Mouse (Mus musculus) embryonic stem cell, embryonic (primary cell): Measurements from ENCODE around the gene Lrrc29.

ENCODE experiments used
- CTCF ChIA-PET, 4 experiments: fragments of 300-600 bp in 2 of 4; fragments of 350-600 bp in 2 of 4; sonication (Branson Sonifier 250); formaldehyde crosslinking; loops; one replicate each; lab custom pipeline; 2022; ENCODE audit warnings: inconsistent platforms in 2 of 4; lab: Charles Lee
- POLR2A ChIA-PET, 4 experiments: fragments of 300-600 bp in 2 of 4; fragments of 350-600 bp in 2 of 4; sonication (Branson Sonifier 250); formaldehyde crosslinking; loops; one replicate each; lab custom pipeline; 2022; ENCODE audit warnings: antibody characterized with exemption in 4 of 4, inconsistent platforms in 1 of 4; lab: Charles Lee

Gene Lrrc29

DNA sequence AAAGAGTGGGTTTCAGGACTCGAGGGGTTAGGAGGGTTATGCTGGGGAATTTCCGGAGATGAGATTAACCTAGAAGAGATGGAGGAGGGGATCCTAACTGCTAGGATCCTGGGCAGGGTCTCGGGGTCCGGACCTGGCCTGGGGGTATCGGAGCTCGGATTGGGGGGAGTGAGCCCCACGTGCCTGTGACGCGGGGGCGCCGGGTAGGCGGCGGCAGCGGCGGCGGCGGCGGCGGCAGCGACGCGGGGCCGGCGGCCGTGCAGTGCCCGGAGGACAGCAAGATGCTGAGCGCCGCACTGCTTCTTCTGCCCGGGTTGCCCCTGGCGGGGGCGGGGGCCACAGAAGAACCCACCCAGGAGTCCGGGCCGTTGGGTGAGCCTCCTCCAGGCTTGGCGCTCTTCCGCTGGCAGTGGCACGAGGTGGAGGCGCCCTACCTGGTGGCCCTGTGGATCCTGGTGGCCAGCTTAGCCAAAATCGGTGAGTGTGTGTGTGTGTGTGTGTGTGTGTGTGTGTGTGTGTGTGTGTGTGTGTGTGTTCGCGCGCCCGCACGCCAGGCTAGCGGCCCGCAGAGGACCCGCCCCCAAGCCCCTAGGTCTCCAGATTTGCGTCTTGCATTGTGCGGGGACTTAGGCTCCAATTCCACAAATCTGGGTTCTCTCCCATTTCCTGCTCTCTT, 23.2 kb upstream of the Lrrc29 start:
- POLR2A ChIA-PET = interaction anchor here in 3 of 4 experiments (0.6 to 4.4 kb wide), 30 partner anchors 10 to 1183 kb away, joined by 3 to 32 read pairs (median 4); partner anchors contain the start of genes E2f4 (in 2 of the 3), Tppp3 (in 2 of the 3), 4931428F04Rik (in 1 of the 3) and Lrrc29 (in 1 of the 3)
- CTCF ChIA-PET = interaction anchor here (0.7 to 4.3 kb wide), 17 partner anchors 10 to 401 kb away, joined by 3 to 17 read pairs (median 7); partner anchors contain the start of genes 4931428F04Rik (in 1 of the 4), B3gnt9 (in 1 of the 4) and Tppp3 (in 1 of the 4)

DNA sequence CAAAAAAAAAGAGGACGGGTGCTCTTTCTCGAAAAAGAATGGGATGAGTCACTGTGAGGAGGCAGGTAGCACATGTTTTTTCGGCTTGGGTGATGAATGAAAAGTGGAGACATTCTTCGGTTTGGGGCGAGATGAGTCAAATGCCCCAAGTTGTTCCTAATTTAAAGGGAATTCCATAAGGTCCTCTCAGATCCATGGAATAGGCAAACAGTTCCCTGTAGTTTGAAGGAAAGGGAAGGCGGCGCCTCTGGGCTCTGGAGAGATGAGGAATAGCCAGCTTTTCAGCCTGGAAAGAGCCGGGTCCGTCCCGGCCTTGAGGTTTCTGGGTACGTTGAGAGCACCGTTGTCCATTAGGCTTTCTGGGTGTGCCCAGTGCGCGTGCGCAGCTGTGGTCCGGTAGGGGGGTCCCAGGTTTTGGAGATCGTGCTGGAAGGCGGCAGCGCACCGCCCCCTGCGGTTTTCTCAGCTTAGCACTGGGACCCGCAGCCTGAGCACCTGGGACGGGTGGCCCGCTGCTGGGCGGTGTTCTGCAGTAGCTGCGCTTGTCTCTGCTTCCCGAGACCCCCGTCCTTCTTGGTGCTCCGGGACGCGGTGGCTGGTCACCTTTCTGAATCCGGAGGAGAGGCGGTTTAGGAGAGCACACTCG, 22.5 kb upstream of the Lrrc29 start, which contains the start of gene Slc9a5:
Slc9a5 (plus strand) TSS at position 394 of the 646 bp plus-strand sequence.
- CTCF ChIA-PET = interaction anchor here (0.5 to 4.3 kb wide), 28 partner anchors 9 to 746 kb away, joined by 3 to 17 read pairs (median 5); partner anchors contain the start of genes 4931428F04Rik (in 2 of the 4), Tppp3 (in 2 of the 4) and B3gnt9 (in 1 of the 4)

DNA sequence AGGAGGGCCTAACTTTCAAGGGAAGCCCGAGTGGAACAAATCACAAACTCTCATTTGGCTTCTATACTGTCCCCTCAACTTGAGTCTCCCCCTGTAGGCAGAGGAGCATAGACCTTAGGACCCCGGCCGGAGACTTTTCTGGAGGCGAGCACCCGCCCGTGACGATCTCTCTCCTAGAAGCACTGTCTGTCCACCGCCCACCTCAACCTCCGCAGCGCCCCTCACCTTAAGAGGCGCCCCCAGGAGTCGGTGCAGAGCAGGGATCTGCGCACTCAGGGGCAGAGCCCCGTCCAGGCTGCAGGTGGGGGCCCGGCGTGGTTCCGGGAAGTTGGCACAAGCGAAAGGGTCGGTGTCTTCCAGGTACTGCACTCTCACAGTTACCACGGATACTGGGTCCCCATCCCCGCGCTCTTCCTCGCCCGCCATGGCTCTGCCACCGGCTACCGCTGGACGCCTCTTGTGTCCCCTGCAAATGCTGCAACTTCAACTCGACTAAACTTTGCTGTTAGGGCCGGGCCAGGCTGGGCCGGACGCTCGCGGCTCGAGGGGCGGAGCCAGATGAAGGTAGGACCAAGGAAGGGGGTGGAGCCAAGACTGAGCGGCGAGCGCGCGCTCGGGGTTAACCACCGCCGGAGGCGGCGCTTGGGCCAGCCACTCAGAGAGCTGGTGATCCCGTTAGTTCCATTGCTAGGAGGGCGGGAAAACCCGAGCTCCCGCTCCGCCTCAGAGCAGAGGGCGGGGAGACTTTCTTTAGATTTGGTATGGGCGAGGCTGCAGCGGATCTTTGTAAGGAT, 21.5 kb upstream of the Lrrc29 start, which contains the start of gene Fhod1:
Fhod1 (minus strand) TSS at position 526 of the 794 bp plus-strand sequence.
- POLR2A ChIA-PET = interaction anchor here in 3 of 4 experiments (0.5 to 4.4 kb wide), 62 partner anchors 8 to 1617 kb away, joined by 3 to 32 read pairs (median 4); partner anchors contain the start of genes Tppp3 (in 2 of the 3), 4931428F04Rik (in 1 of the 3), Acd (in 1 of the 3) and B3gnt9 (in 1 of the 3)
- CTCF ChIA-PET = interaction anchor here (0.5 to 4.3 kb wide), 33 partner anchors 8 to 745 kb away, joined by 3 to 17 read pairs (median 5); partner anchors contain the start of genes 4931428F04Rik (in 2 of the 4), B3gnt9 (in 1 of the 4) and Tppp3 (in 1 of the 4)

More for the DNA sequence above, 22.5 kb upstream of the Lrrc29 start, which contains the start of gene Slc9a5:
- POLR2A ChIA-PET = interaction anchor here in 3 of 4 experiments (0.6 to 4.4 kb wide), 55 partner anchors 9 to 511 kb away, joined by 3 to 32 read pairs (median 4); partner anchors contain the start of genes Tppp3 (in 2 of the 3), 4931428F04Rik (in 1 of the 3), Acd (in 1 of the 3) and B3gnt9 (in 1 of the 3)

DNA sequence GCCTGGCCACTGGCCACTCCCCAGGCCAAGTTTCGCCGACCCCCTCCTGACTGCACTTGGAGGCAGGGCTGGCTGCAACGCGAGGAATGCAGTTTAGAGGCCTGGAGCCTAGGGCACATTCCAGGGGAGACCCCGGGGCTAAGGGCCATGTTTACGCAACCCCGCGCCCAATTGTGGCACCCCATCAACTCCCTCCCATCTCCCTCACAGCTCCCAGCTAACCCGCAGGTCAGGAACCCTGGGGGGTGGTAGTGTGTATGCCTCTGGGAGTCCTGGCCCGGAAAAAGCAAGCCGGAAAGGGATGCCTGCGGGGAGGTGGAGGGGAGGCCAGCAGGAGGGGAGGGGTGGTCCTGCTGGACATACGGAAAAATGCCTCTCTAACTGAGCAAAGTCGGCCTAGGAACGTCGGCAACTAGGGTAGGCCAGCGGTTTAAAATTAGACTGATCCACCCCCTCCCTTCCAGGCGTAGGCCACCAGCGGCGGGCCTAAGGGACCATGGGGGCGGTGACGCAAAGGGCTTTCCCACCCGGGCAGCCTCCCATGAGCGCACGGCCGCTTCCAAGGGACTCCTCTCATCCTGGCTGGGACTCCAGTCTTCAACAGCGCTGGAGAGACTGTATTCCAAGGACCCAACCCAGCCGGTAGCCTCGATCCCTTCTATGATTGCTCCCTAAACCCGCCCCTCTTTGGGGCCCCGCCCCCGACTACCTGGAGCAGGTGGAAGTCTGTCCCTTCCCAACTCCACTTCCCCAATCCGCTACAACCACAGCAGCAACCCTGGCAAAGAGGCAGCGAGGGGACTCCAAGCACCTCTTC, 20.7 kb upstream of the Lrrc29 start:
- POLR2A ChIA-PET = interaction anchor here in 1 of 4 experiments (0.6 kb wide), 1 partner anchor 707 kb away, joined by 4 read pairs; no protein-coding TSS in a partner anchor
- CTCF ChIA-PET = interaction anchor here in 1 of 4 experiments (0.5 kb wide), 1 partner anchor 111 kb away, joined by 3 read pairs; no protein-coding TSS in a partner anchor

DNA sequence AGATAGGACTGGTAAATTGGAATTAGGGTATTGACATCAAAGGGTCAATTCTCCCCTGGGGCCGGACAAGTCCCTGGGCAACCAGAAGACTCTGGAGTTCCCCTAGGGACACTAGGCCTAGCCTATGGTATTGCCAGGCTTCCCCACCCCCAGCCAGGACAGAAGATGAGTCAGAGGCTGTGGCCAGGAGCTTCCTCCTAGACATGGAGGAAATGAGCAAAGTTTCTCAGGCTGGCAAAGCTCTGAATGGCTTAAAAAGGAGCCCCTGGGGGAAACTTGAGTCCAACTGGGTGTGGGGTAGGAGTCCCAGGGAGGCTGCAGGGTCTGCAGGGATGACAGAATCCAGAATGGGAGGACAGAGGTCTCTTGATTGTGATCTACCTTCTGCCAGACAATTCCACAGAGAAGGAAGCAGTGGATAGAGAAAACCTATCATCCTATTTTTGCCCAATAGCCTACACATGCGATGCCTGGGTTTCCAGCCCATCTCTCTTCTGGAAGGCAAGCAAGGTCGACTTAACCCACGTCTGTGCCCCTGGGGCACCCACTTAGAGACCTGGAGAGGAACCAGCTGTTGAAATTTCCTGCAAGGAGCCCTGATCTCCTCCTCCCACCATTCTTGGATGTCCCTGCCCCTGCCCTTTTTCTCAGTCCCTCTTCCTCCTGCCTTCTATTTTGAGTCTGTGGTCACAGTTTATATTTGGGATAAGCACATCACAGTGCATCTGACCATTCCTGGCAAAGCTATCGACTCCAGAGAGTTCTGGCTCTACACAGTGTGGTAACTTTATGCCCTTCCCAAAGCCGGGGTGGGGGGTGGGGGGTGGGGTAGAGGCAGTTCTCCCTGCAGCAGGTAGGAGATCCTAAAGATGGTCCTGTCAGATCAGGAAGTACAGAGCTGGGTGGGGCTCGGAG, 19.2 kb upstream of the Lrrc29 start:
- POLR2A ChIA-PET = interaction anchor here in 2 of 4 experiments (0.6 to 1.5 kb wide), 3 partner anchors 10 to 24 kb away, joined by 3 to 5 read pairs (median 3); no protein-coding TSS in a partner anchor
- CTCF ChIA-PET = interaction anchor here in 1 of 4 experiments (0.9 kb wide), 1 partner anchor 86 kb away, joined by 3 read pairs; no protein-coding TSS in a partner anchor

DNA sequence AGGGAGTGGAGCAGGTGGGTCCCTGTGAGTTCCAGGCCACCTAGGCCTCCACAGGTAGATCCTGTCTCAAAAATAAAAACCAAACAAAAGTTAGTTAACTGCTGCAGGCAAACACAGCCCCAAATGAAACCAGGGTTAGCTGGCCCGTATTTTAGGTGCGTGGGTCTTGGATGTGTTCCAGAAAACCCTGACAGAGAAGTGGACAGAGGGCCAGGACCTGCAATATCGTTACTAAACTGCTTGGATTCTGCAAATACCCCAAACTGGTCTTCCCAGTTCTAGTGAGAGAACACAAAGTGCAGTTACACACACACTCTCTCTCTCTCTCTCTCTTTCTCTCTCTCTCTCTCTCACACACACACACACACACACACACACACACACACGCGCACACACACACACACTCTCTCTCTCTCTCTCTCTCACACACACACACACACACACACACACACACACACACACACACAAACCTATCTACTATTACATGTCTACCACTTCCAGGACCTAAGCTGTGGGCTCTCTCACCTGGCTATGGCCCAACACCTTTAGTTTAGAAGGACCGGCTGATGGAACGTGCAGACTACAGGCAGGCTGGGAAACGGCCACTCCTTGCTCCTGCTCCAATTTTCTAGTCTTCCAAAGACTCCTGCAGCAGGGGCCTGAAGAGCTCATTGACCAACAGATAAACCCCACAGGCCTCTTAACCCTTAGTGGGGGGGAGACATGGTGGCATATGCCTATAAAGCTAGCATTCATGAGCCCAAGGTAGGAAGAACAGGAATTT, 17.9 kb upstream of the Lrrc29 start:
- ChIA-PET POLR2A (interaction anchor here in 2 of 4 experiments (1.3 to 1.4 kb wide), 2 partner anchors 16 kb away, joined by 3 to 4 read pairs; no protein-coding TSS in a partner anchor), CTCF (interaction anchor here in 1 of 4 experiments (0.6 kb wide), 1 partner anchor 82 kb away, joined by 3 read pairs; no protein-coding TSS in a partner anchor)

DNA sequence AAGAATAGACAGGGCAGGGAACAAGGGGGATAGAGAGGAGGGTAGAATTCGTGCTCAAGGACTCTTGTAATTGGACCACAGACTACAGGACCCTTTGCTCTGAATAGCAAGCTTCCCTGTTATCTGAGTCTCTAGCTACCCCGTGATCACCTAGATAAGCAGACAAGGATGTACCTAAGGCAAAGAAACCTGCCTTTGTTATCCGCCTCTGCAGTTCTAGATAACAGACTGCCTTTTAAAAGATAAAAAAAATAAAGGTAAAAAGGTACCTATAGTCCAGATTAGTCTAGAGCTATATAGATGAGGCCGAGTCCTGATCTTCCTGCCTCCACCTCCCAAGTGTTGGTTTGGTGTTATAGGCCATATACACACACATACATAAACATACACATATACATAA, 16.7 kb upstream of the Lrrc29 start:
- ChIA-PET CTCF (interaction anchor here in 1 of 4 experiments (0.6 kb wide), 1 partner anchor 18 kb away, joined by 4 read pairs; no protein-coding TSS in a partner anchor), POLR2A (interaction anchor here in 3 of 4 experiments (0.6 to 1.3 kb wide), 4 partner anchors 10 to 47 kb away, joined by 3 to 4 read pairs (median 4); partner anchors contain the start of gene Exoc3l (in 1 of the 3))

DNA sequence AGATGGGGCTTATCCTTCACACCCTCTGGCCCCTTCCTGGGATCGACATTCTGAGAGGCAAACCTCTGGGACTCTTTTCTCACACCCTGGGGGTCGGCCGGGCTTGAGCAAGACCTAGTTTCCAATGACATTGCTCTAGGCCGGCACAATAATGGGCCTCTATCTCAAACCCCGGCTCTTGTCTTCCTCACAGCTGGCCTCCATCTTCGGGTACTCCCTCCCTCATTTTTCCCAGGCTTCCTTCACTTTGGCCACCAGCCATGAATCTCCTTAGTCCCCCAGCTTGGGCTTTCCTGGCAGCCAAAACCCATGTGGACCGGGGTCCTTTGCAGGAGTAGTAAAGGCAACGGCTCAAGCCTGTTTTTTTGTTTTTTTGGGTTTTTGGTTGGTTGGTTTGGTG, 15.3 kb upstream of the Lrrc29 start:
- POLR2A ChIA-PET = interaction anchor here in 2 of 4 experiments (0.6 to 1.0 kb wide), 4 partner anchors 15 to 140 kb away, joined by 3 to 5 read pairs (median 3); partner anchors contain the start of genes Lrrc29 (in 1 of the 2), Nol3 (in 1 of the 2) and Tmem208 (in 1 of the 2)
- CTCF ChIA-PET = no interaction called here

DNA sequence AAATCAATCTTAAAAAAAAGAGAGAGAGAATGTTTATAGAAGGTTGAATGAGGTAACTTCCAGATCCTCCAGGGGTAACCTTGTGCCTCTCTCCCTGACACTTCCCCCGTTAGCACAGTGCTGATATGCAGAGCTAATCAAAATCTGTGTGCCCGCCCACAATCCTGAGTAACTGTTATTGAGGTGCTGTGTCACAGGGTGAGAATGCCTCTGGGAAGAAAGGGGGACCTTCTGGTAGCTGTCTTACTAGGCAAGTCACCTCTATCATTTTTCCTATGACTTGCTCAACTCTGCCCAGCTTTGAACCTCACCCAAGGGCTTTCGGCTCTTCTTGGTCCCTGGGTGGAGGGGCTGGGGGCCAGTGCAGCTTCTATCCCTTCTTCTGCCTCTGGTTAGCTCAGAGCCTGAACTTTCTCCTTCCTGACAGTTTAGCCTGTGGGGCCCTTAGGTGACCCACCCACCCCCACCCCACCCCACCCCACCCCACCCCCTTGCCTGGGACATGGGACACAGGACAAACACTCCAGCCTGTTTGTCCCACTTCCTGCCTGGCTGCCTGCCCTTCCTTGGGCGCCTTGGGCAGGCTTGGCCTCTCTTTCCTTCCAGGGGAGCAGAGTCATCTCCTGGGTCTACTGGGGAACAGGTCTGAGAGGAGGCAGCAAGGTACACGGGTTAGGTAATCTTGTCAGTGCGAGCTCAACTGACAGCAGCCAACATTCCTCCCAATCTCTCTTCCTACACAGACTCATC, 14.0 kb upstream of the Lrrc29 start:
- POLR2A ChIA-PET = interaction anchor here in 3 of 4 experiments (0.6 to 4.1 kb wide), 7 partner anchors 8 to 349 kb away, joined by 3 to 32 read pairs (median 3); partner anchors contain the start of genes Fhod1 (in 2 of the 3), E2f4 (in 1 of the 3) and Slc9a5 (in 1 of the 3)
- CTCF ChIA-PET = interaction anchor here in 2 of 4 experiments (0.6 to 1.3 kb wide), 3 partner anchors 8 to 108 kb away, joined by 3 to 7 read pairs (median 4); partner anchors contain the start of gene Fhod1 (in 1 of the 2)

DNA sequence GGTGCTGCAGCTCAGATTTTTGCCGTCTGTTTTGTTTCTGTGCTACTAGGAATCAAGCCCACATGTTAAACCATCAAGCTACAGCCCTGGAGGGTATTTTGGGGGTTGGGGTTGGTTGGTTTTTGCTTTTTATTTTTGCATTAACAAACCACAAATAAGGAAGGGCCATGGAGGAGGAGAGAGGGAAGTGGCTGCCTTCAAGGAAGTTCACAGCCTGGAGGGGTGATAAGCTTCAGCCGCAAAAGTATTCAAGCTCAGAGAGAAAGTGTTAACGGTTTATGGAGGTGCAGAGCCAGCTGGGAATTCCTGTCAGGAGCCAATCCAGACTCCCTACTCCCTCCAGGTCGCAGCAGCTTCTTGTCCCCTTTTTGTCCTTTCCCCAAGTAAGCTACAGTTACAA, 12.9 kb upstream of the Lrrc29 start:
- CTCF ChIA-PET = interaction anchor here in 1 of 4 experiments (1.0 to 1.3 kb wide), 2 partner anchors 9 to 31 kb away, joined by 3 to 4 read pairs; partner anchors contain the start of gene Fhod1
- POLR2A ChIA-PET = interaction anchor here (0.5 to 4.1 kb wide), 9 partner anchors 9 to 132 kb away, joined by 3 to 32 read pairs (median 4); partner anchors contain the start of genes Fhod1 (in 3 of the 4), Lrrc29 (in 2 of the 4), Tmem208 (in 2 of the 4) and E2f4 (in 1 of the 4)

DNA sequence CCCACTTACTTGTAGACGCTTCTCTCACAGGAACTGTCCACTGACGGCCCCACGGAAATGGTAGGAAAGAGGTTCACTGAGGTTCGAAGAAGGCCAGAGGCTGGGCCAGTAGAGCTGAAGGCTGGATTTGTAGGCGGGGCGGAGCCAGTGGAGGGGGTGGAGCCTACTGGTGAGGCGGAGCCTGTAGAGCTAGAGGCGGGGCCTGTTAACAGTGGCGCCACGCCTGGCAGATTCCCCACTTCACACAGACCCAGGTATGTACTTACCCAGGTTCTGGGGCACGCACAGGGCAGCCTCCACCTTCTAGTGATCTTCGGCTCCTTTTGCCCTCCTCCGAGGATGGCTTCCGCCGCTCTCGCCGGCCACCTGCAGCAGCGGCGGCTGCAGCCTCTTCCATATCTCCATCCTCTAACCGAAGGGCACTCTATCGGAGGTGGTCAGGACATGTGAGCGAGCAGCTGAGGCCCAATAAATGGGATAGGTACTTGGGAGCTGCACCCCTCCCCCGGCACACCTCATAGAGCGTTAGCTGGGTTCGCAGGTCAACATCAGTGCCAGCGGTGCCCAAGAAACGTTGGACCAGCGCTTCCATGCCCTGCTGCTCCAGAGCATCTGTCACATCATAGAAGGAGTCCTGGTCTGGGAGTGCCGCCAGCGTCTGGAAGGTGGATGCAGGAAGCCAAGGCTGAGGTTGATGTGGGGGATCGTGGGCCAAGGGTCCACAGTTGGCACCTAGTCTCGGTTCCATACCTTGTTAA, 10.5 kb upstream of the Lrrc29 start:
- CTCF ChIA-PET = interaction anchor here in 3 of 4 experiments (0.5 to 2.1 kb wide), 13 partner anchors 10 to 1712 kb away, joined by 3 to 14 read pairs (median 4); partner anchors contain the start of genes Fhod1 (in 1 of the 3), Pdf (in 1 of the 3), Slc9a5 (in 1 of the 3) and Tppp3 (in 1 of the 3)
- POLR2A ChIA-PET = interaction anchor here in 3 of 4 experiments (0.6 to 4.1 kb wide), 27 partner anchors 9 to 256 kb away, joined by 3 to 32 read pairs (median 4); partner anchors contain the start of genes Fhod1 (in 3 of the 3), Slc9a5 (in 3 of the 3), Lrrc29 (in 2 of the 3) and Tmem208 (in 2 of the 3)

DNA sequence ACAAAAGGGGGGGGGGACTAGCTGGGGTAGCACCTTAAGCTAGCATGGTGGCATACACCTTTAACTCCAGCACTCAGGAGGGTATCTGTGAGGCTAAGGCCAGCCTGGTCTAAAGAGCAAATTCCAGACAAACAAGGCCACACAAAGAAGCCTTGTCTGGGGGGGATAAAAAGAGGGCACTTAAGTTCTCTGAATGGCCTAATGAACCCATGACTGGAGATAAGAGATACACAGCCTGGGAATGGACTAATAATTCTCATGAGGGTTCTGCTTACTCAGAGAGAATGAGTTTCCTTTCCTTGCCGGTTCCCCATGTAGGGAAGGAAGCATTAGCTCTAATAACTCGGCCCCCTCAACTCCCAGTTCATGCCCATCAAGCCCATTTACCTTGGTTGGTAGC, 6.4 kb upstream of the Lrrc29 start:
- CTCF ChIA-PET = no interaction called here
- POLR2A ChIA-PET = interaction anchor here in 2 of 4 experiments (0.5 to 1.6 kb wide), 4 partner anchors 10 to 28 kb away, joined by 3 to 5 read pairs (median 3); no protein-coding TSS in a partner anchor
